Mouse (Mus musculus): ENCODE data around the gene Frat1.

Gene Frat1

DNA sequence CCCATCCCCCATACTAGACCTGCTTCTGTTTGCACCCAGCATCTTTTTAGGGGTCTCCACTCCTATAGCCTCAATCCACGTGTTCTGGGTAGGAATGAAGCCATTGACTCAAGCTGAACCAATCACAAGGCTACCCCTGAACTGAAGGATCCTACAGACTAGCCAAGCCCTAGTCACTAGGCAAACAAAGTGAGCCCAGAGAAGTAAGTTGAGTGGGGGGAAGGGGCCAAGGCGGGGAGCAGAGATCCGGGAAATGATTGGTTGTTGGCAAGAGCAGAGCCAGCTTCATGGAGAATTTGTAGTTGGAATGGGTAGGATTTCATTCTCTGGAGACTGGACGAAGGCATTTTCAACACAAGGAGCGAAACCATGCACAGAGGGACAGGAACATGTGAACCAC is 12.9 kb upstream of the Frat1 start:
- DNase-seq (ENCODE audit: low read depth): no peak

DNA sequence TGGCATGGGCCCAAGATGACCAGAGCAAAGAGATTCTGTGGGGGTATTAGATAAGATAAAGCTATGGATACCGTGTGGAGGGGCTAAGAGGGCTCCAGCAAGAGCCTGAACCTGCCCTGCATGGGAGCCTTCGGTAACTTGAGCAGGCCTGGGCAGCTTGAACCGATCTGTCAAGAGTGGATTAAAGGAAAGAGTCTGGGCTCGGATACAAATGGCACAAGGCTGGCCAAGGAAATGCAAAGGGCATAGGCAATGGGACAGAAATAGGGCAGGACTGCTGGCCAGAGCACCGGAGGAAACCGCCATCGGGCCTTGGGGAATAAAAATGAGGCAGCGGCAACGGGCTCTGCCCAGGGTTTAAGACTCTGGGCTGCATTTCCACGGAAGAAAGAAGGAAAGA is 12.4 kb upstream of the Frat1 start:
- no peak for DNase-seq (ENCODE audit: low read depth)

DNA sequence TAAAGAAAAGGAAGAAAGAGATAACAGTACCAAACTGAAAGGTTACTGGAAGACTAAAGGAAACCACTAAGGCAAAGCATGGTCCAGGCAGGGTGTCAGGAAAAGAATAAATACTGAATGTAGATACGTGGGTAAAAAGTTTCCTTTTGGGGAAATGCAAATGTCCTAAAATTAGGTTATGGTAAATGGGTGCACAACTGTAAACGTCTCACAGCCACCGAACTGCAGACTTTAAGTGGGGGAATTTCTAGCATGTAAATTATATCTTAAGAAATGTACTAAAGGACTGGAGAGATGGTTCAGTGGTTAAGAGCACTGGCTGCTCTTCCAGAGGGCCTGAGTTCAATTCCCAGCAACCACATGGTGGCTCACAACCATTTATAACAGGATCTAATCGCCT is 11.0 kb upstream of the Frat1 start:
- no peak for DNase-seq (ENCODE audit: low read depth)

DNA sequence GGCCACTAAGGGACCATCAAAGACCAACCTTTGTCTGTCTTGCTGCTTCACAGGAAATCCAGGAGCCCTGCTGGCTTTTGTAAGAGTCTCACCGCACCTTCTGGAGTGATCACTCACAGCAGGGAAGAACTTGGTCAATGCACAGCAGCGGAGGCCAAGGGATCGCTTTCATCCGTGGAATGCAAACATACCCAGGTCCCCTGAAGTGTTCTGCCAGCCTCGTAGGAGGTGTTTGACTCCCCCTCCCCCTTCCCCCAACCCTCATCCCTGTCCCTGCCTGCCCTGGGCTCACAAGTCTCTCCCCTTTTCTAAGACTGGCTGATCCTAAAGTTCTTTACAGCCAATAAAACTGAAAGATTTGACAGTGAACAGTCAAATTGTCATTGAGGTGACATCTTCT is 8.3 kb upstream of the Frat1 start:
- DNase-seq (ENCODE audit: low read depth): no peak

DNA sequence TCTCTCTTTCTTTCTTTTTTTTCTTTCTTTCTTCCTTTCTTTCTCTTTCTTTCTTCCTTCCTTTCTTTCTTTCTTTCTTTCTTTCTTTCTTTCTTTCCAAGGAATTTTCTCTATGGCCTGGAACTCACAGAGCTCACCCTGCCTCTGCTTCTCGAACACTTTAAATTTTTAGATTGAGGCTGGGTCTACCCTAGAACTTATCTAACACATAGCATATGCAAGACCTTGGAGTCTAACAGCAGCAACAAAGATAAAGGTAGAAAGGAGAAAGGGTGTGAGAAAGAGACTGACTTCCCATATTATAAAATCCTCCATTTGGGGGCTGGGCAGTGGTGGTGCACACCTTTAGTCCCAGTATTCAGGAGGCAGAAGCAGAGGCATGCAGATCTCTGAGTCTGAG is 7.2 kb upstream of the Frat1 start:
- no peak for DNase-seq (ENCODE audit: low read depth)

DNA sequence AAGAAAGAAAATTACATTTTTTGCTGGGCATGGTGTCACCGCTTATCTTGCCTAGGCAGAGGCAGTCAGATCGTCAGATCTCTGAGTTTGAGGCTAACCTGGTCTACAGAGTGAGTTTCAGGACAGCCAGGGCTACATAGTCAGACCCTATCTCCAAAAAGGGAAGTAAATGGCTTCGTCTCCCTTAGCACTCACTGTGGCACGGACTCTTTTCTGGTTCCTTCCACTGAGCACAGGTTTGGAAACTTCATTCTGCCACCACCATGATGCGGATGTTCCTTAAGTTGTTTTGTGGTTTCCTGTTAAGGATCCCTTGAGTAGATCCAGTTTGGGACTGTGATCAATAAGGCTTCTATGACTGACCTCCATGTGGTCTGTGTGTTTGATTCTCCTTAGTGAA is 4.8 kb upstream of the Frat1 start:
- no peak for DNase-seq (ENCODE audit: low read depth)

DNA sequence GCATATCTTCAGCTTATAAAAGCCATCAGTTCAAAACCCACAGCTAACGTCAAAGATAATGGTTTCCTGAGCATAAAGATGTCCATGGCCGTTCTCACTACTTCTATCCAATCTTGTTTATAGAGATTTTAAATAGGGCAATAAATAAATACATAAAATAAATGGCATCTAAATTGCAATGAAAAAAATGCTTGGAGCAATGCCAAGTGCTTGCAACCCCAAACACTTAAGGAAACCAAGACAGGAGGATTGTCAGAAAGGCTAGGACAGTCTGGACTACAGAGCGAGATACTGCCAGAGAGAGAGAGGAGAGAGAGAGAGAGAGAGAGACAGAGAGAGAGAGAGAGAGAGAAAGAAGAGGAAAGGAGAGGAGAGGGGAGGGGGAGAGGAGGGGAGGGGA is 3.2 kb upstream of the Frat1 start:
- DNase-seq (ENCODE audit: low read depth): no peak

DNA sequence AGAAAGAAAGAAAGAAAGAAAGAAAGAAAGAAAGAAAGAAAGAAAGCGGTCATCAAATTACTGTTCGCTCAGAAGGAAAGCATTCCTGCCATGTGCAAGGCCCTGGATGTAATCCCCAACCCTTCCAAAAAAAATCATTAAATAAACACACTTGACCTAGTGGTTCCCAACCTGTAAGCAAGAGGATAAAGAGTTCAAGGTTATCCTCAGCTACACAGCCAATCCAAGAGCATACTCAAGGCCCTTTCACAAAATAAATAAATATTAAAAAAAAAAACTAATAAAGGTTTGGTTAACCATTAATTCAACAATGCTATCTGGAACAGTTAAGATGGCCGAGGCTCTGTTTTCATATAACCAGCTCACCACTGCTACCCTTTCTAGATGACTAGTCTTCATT is 829 bp upstream of the Frat1 start:
- no peak for DNase-seq (ENCODE audit: low read depth)

DNA sequence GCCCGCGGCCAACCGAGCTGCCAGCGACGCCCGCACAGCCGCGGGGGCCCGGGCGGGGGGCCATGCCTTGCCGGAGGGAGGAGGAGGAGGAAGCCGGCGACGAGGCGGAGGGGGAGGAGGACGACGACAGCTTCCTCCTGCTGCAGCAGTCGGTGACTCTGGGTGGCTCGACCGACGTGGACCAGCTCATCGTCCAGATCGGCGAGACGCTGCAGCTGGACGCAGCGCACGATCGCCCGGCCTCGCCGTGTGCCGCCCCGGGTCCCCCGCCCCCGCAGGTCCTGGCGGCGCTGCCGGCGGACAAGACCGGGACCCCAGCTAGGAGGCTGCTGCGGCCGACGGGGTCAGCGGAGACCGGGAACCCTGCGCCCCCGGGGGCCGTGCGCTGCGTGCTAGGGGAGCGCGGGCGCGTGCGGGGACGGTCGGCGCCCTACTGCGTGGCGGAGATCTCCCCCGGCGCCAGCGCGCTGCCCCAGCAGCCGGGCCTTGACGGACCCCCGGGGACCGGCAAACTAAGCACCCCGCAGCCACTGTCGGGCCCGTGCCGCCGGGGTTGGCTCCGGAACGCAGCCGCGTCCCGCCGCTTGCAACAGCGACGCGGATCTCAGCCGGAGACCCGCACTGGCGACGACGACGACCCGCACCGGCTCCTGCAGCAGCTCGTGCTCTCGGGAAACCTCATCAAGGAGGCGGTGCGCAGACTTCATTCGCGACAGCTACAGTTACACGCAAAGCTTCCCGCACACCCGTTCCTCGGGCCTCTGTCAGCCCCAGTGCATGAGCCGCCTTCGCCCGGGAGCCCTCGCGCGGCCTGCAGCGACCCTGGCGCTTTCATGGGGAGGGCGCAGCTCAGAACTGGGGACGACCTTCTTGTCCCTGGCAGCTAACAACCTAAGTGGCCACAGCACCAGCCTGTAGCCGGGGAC is 599 bp downstream of the Frat1 start:
- DNase-seq (ENCODE audit: low read depth): no peak

DNA sequence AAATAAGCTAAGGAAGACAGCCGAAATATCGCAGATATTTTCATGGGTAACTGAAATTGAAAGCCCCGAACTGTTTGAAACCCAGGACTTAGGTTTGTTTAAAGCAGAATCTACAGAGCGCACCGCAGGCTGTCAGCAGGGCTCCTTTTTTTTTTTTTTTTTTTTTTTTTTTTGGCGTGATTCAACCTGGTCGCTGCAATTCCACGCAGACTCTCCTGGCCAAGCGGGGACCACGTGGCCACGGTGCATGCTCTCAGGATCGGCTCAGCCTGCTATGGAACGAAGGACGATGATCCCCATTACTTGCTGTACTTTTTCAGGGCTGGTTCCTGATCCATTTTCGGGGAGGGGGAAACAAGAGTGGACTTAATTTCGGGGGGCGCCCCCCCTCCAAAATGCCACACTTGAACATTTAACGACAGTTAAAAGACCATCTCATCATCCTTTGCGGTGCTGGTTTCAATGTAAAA is 1.4 kb downstream of the Frat1 start:
- DNase-seq (ENCODE audit: low read depth): no peak

DNA sequence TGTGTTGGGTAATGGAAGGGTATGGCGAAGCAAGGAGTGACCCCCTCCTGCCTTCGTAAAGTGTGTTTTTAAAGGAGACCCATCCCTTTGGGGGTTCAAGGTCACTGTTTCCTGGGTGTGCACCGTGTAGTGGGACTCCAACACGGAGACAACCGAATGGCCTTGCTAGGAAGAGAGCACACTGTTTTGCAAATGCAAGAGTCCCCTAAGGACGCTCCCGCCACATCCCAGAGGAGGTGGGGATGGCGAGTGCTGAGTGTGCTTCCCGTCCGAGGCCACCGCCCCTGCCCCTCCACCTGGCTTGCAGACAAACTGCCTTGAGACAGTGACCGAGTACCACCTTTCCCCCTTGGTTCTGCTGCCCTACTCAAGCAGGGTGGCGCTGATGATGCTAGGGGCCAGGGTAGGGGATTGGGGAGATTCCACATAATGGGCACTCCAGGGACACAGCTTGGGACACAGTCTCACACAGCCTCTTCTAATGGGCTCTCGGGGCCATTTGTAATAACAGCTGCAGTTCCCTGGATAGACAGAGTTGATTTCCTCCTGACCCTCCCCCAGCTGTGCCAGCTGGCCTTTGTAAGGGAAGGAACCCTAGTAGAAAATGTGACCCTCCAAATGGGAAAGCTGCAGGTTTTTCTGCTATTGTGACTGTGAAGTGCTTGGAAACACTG is 2.1 kb downstream of the Frat1 start:
- no peak for DNase-seq (ENCODE audit: low read depth)

DNA sequence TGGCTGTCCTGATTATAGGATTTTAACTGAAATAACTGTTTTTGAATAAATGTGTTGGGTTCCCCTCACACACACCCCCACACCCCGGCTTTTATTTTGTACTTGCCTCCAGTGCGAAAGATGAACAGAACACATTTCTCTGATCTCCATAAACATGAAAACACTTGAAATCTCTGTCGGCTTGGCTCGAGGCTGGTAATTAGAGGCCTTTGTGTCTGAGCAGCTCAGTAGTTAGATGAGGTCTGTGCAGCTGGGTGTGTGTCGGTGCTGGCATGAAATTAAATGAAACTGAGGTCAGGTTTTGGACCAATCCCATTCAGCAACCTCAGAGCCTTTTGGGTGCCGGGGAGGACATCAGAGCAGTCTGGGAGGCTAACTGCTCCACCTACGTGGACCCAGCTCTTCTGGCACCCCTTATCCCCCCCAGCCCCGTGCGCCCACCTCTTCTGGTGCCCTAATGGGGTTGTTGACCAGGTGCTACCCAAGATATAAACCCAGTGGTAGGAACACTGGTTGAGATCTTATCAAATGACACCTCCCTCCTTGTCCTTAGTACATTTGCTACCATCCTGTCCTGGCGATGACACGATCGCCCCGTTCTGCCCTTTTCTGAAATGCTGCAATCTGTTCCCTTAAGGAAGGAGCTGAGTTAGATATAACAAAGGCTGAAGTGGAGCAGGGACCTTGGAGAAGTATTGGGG is 2.9 kb downstream of the Frat1 start:
- no peak for DNase-seq (ENCODE audit: low read depth)

DNA sequence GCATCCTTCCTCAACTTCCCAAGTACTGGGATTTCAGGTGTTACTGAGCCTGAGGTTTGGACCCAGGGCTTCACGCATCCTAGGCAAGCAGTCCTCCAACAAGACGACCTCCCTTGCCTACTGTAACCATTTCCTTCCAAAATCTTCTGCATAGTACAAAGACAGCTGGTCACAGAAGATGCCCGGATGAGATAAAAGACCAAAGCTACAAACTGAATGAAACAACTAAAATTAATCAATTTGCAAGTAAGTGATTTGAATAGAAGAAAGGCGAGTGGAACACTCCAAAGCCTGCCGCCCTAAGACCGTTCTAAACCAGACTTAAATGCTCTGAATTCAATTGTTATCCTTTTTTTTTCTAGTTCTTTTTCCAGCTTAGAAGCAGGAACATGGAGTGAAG is 5.6 kb downstream of the Frat1 start:
- no peak for DNase-seq (ENCODE audit: low read depth)

DNA sequence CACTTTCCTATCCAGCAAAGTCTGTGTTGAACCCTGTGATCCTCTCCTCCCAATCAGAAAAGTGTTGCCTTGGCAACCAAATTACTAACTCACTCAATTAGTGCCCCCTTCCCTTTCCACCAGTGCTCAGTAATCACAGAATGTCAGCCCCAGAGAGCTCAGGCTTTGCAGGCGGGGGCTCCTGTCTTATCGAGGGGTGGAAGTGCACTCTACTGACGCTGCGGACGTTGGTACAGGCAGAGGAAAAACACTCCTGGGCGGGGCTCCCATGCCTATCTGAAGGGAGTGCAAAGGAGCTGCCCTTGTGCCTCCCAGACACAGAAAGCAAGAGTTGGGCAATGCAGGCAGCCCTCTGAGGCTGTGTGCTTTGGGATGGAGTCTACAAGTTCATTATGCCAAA is 6.0 kb downstream of the Frat1 start:
- DNase-seq (ENCODE audit: low read depth): peak; percentile 89

DNA sequence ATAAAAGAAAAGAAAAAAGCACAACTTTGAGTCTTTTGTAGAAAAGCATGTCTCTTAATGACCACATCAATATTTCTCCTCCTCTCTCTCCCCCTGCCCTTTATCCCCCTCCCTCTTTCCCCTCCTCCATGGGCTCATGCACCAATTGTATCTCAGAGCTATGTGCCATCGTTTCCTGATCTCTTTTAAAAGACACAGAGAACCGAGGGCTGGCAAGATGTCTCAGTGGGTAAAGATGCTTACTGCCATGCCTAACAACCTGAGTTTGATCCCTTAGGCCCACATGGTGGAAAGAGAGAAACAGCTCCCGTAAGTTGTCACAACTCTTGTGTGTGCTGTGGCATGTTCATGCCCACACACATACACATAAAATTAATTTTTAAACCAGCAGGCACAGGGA is 6.9 kb downstream of the Frat1 start:
- DNase-seq (ENCODE audit: low read depth): no peak

DNA sequence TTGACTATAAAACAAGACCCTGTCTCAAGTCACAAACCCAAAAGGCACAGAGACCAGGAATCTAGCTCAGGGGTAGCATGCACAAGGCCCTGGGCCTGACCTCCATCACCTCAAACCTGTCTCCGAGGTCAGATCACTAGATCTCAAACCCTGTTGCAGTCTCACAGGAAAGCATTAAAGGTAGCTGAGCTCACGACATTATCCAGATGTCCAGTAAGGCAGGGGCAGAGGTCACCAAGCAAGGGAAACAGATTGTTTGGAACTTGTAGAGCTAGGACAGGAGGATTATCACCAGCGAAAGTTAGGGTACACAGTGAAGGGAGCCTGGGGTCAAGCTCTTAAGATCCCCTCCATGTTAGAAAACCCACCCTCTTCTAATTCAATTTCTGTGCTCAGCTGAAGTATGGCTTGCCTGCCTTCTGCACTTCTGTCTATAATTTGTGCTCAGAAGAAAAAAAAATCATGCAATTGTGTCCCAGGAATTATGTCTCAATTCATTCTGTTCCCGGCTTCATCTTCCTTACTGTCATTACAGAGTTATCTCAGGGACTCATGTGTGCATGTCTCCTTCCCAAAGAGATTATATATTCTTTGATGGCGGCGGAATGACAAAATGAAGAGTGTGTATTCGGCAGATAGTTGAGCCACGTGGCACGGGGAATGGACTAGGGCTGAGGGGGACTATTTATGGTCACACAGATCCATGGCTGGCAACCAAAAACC is 7.6 kb downstream of the Frat1 start:
- DNase-seq (ENCODE audit: low read depth): peak; percentile 79

DNA sequence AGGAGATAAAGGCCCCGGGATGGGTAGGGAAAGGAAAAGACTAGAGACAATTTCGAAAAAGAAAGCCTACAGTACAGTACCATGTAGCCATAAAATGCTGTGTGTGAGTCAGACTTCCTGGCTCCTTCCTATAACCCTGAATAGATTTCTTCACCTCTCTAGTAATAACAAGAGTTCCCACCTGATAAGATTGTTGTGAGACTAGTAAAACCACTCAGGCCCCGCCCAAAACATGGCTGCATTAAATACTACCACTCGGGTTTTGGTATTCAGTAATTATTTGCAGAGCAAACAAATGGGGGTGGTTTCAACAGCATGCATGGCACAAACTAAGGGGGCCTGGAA is 8.1 kb downstream of the Frat1 start:
- DNase-seq (ENCODE audit: low read depth): peak; percentile 81

DNA sequence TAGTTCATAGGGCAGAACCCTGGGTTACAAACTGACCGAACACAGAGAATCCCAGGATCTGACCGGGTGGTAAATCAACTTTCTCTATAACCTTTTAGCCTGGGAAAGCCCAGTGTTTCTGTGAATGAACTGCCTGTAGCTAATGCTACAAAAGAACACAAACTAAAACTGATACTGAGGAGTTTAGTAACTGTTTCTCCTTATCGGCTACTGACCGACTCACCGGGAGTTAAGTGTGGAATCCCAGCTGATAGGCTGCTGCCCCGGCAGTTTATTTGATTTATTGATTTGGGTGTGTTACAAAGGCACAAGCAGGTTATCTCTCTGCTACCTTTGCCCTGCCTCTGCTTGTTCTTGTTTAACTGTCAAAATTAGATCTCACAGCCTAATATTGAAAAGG is 9.0 kb downstream of the Frat1 start:
- no peak for DNase-seq (ENCODE audit: low read depth)

DNA sequence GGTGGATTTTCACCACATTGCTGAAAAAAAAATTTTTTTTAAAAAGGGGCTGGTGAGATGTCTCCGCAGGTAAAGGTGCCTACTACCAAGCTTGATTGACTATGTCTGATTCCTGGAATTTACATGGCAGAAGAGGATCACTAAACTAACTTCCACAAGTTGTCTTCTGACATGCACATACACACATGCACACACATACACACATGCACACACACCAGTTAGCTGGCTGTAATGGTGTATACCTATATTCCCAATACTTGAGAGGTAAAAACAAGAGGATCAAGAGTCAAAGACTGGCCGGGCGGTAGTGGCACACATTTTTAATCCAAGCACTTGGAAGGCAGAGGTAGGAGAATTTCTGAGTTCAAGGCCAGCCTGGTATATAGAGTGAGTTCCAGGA is 9.9 kb downstream of the Frat1 start:
- DNase-seq (ENCODE audit: low read depth): no peak

DNA sequence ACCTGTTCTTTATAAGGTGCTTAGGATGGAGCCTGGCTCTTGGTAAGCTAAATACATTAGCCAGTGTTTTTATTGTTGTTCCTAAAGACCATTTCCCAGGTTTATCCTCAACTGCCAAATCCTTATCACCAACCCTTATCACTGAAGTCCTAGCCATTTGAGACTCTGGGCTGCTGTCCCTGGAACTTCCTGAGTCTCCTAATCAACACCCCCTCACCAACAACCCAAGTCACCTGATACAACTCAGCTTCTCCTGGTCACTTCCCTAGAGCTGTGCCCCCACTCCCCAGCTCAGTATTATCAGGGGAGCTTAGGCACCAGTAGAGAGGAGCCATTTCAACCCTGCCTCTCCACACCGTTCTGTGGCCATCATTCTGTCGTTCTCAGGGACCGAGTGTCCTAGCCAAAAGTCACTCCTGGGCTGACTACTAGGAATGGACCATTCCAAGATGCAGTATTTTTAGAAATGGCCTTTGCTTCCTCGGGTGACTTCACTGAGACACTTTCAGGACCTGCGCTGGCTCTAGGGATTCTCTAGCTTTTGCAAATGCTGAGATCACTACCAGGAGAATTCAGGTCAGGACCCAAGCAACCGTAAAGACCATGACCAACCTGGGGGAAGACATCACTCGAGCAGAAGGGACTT is 11.5 kb downstream of the Frat1 start:
- no peak for DNase-seq (ENCODE audit: low read depth)

DNA sequence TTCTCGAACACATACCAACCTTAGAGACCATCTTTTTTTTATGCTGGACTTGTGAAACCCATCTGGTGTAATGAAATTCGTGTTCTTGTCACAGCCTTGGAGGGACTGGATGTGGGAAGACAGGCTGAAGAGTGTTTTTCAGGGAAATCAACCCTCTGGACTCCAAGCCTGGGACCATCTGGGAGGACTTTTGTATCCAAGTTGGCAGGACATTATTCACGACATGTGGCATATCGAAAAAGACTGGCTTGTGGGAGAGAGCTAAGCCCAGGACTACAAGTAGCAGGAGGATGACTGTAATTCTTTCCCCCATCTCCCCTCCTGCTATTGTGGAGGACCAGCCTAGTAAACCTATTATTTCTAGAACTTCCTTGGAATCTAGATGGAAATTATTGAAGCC is 12.4 kb downstream of the Frat1 start:
- DNase-seq (ENCODE audit: low read depth): no peak

DNA sequence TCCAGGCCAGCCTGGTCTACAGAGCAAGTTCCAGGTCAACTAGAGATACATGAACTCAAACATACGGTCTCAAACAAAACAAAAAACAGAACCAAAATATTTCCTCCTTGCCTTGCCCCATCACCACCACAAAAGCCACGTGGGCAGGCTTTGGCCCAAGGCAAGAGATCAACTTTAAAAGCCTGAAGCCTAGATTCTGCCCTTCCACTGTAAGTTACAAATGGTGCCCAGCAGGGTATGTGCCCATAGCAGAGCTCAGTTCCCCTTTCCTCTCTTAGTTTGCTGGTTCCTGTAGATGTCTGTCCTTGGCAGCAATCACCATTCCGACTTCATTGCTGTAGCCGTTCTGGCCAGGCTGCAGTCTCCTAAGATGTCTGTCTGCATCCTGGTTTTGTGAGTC is 12.9 kb downstream of the Frat1 start:
- DNase-seq (ENCODE audit: low read depth): no peak
